Mouse (Mus musculus): ENCODE data around the gene Dap. TPM values are rescaled to one million over a fixed set of nuclear protein-coding genes. Genes with fewer than 3 reads are reported as not detected.
A peak's percentile ranks its signal among the peaks of the same experiment; 100 is the strongest.

Gene Dap
- total RNA-seq, 2 experiments from 2014 or later, result 9.3 to 11.5 TPM

GRCm38 (mm10) chr15:31296882-31297776, 73.0 kb downstream of the Dap start:
- intact Hi-C loops (cut with DNase I), result no loop called here
- no peak for DNase-seq

- no peak for DNase-seq
- intact Hi-C loops (cut with DNase I), result no loop called here
Observed at GRCm38 (mm10) chr15:31297777-31298137, 73.6 kb downstream of the Dap start.

- DNase-seq, result no peak
- intact Hi-C loops (cut with DNase I), result no loop called here
Observed at GRCm38 (mm10) chr15:31299258-31299917, 75.3 kb downstream of the Dap start.

GRCm38 (mm10) chr15:31302293-31302990, 78.3 kb downstream of the Dap start:
- intact Hi-C loops (cut with DNase I), result no loop called here
- DNase-seq, result no peak

GRCm38 (mm10) chr15:31304302-31304701, 80.2 kb downstream of the Dap start:
- intact Hi-C loops (cut with DNase I), result no loop called here
- DNase-seq, result no peak

GRCm38 (mm10) chr15:31305181-31305580, 81.1 kb downstream of the Dap start:
- DNase-seq, result no peak
- intact Hi-C loops (cut with DNase I), result no loop called here

GRCm38 (mm10) chr15:31306726-31307125, 82.6 kb downstream of the Dap start:
- intact Hi-C loops (cut with DNase I), result no loop called here

GRCm38 (mm10) chr15:31309526-31309925, 85.4 kb downstream of the Dap start:
- intact Hi-C loops (cut with DNase I), result no loop called here
- peak; percentile 20 for DNase-seq

More at GRCm38 (mm10) chr15:31306726-31307125, 82.6 kb downstream of the Dap start:
- no peak for DNase-seq

GRCm38 (mm10) chr15:31312001-31312400, 87.9 kb downstream of the Dap start:
- no peak for DNase-seq
- intact Hi-C loops (cut with DNase I), result no loop called here

GRCm38 (mm10) chr15:31315630-31316231, 91.6 kb downstream of the Dap start:
- intact Hi-C loops (cut with DNase I), result loop anchor here (2.0 to 5.0 kb wide), 2 partner anchors 133 to 272 kb away; no protein-coding TSS in a partner anchor

GRCm38 (mm10) chr15:31317056-31317805, 93.1 kb downstream of the Dap start:
- intact Hi-C loops (cut with DNase I), result loop anchor here (2.0 to 5.0 kb wide), 2 partner anchors 132 to 270 kb away; no protein-coding TSS in a partner anchor
- no peak for DNase-seq

More at GRCm38 (mm10) chr15:31315630-31316231, 91.6 kb downstream of the Dap start:
- peak; percentile 88 for DNase-seq

GRCm38 (mm10) chr15:31318158-31318955, 94.2 kb downstream of the Dap start:
- intact Hi-C loops (cut with DNase I), result loop anchor here (5.0 kb wide), 1 partner anchor 269 kb away; no protein-coding TSS in a partner anchor
- peak; percentile 48 for DNase-seq

GRCm38 (mm10) chr15:31319046-31319445, 94.9 kb downstream of the Dap start:
- DNase-seq, result no peak
- intact Hi-C loops (cut with DNase I), result loop anchor here (5.0 kb wide), 1 partner anchor 268 kb away; no protein-coding TSS in a partner anchor

- no peak for DNase-seq
- intact Hi-C loops (cut with DNase I), result loop anchor here (5.0 kb wide), 1 partner anchor 1422 kb away; no protein-coding TSS in a partner anchor
Observed at GRCm38 (mm10) chr15:31320598-31321377, 96.7 kb downstream of the Dap start.

GRCm38 (mm10) chr15:31323684-31324083, 99.6 kb downstream of the Dap start:
- intact Hi-C loops (cut with DNase I), result loop anchor here (5.0 kb wide), 1 partner anchor 1419 kb away; no protein-coding TSS in a partner anchor
- DNase-seq, result no peak

Measured in left cerebral cortex, postnatal 4 days (tissue).